Mouse (Mus musculus) heart, postnatal 0 days (tissue): Measurements from ENCODE around the gene Wnt1.
"Not testable (repeated sequence)": the region's sequence is repeated elsewhere in the genome, so short reads cannot be mapped to it uniquely, and the experiment has no call there.

Experiments
- CTCF ChIP-seq: IDR thresholded peaks from 2 replicates; pipeline ENCODE4 v1.5.1; 2016; ENCODE audit warnings: antibody characterized with exemption, control low read depth, low read depth
- EP300 ChIP-seq: IDR thresholded peaks from 2 replicates; pipeline ENCODE4 v1.6.1; 2016; ENCODE audit warnings: antibody characterized with exemption, low read depth

- TF ChIP-seq EP300, CTCF: not testable (repeated sequence)
These were observed 20.6 kb downstream of the Wnt1 start for GRCm38 (mm10) chr15:98810212-98810611.
